Mouse (Mus musculus): ENCODE data around the gene Acot4. TPM values are rescaled to one million over a fixed set of nuclear protein-coding genes. Genes with fewer than 3 reads are reported as not detected.

The Acot4 gene
- polyA plus RNA-seq, 1 experiment from 2014 or later: 0.33 TPM

- no peaks in the 10 kb centered on the region for H3K4me1 ChIP-seq (ENCODE audit: control insufficient read depth, insufficient read depth, low read length)
- H3K27ac ChIP-seq (ENCODE audit: low read length): no peak overlapping the region
- WGBS: 3% methylated on average over 38 of the region's 46 CpGs
- H3K4me2 ChIP-seq (replicated peaks; ENCODE audit: low read depth, low read length): peak overlapping the region; percentile 72
- no peaks in the 10 kb centered on the region for H3K36me3 ChIP-seq (ENCODE audit: control insufficient read depth, insufficient read depth, low read length)
- no peaks in the 10 kb centered on the region for H3K9me3 ChIP-seq (ENCODE audit: control insufficient read depth, low read depth, low read length)
- no peak overlapping the region for H3K9ac ChIP-seq (replicated peaks; ENCODE audit: low read depth, low read length)
- peak overlapping the region; percentile 33 for H3K4me3 ChIP-seq (ENCODE audit: low read depth, low read length)
- no peak for ATAC-seq (ENCODE audit: insufficient number of reproducible peaks, insufficient read depth, low FRiP score, low read depth)
- H3K27me3 ChIP-seq (ENCODE audit: control insufficient read depth, insufficient read depth, low read length): no peaks in the 10 kb centered on the region
Observed at GRCm38 (mm10) chr12:84053679-84054391, 15.7 kb downstream of the Acot4 start.

GRCm38 (mm10) chr12:84060946-84061345, 22.8 kb downstream of the Acot4 start:
- no peak for ATAC-seq (ENCODE audit: insufficient number of reproducible peaks, insufficient read depth, low FRiP score, low read depth)
- H3K9me3 ChIP-seq (ENCODE audit: control insufficient read depth, low read depth, low read length): no peaks in the 10 kb centered on the region
- H3K4me2 ChIP-seq (replicated peaks; ENCODE audit: low read depth, low read length): no peak overlapping the region
- no peaks in the 10 kb centered on the region for H3K36me3 ChIP-seq (ENCODE audit: control insufficient read depth, insufficient read depth, low read length)
- no peak overlapping the region for H3K9ac ChIP-seq (replicated peaks; ENCODE audit: low read depth, low read length)
- no peak overlapping the region for H3K27ac ChIP-seq (ENCODE audit: low read length)
- H3K4me1 ChIP-seq (ENCODE audit: control insufficient read depth, insufficient read depth, low read length): no peaks in the 10 kb centered on the region
- no peaks in the 10 kb centered on the region for H3K27me3 ChIP-seq (ENCODE audit: control insufficient read depth, insufficient read depth, low read length)
- H3K4me3 ChIP-seq (ENCODE audit: low read depth, low read length): no peak overlapping the region
- 21% methylated on average over 2 of the region's 2 CpGs for WGBS

DNA sequence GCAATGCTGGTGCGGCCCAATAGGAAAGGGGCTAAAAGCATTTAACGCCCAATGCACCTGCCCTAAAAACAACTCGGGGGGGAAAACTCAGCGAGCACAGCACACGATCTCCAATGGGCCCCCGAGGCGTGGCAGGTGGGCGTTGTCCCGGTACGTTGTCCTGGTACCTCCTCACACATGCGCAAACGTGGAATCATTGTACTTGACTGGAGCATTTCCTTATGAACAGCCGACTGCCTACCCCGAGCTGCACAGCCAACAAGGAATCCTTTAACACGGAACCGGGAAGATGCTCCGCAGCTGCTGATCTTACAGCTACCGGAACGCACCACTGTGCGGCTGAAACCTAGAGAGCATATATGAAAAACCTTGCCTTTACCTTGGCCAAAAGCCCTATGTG, 24.2 kb downstream of the Acot4 start:
- ATAC-seq (ENCODE audit: insufficient number of reproducible peaks, insufficient read depth, low FRiP score, low read depth): no peak
- Histone ChIP-seq H3K9me3 (ENCODE audit: control insufficient read depth, low read depth, low read length) (no peaks in the 10 kb centered on the region), H3K9ac (replicated peaks; ENCODE audit: low read depth, low read length) (no peak overlapping the region), H3K4me3 (ENCODE audit: low read depth, low read length) (no peak overlapping the region), H3K36me3 (ENCODE audit: control insufficient read depth, insufficient read depth, low read length) (no peaks in the 10 kb centered on the region), H3K4me2 (replicated peaks; ENCODE audit: low read depth, low read length) (no peak overlapping the region), H3K27ac (ENCODE audit: low read length) (no peak overlapping the region), H3K27me3 (ENCODE audit: control insufficient read depth, insufficient read depth, low read length) (no peaks in the 10 kb centered on the region), H3K4me1 (ENCODE audit: control insufficient read depth, insufficient read depth, low read length) (no peaks in the 10 kb centered on the region)
- WGBS: 90% methylated on average over 20 of the region's 20 CpGs

GRCm38 (mm10) chr12:84063228-84063627, 25.0 kb downstream of the Acot4 start:
- Histone ChIP-seq H3K4me2 (replicated peaks; ENCODE audit: low read depth, low read length) (no peak overlapping the region), H3K9me3 (ENCODE audit: control insufficient read depth, low read depth, low read length) (no peaks in the 10 kb centered on the region), H3K9ac (replicated peaks; ENCODE audit: low read depth, low read length) (no peak overlapping the region), H3K27ac (ENCODE audit: low read length) (no peak overlapping the region), H3K4me3 (ENCODE audit: low read depth, low read length) (no peak overlapping the region), H3K4me1 (ENCODE audit: control insufficient read depth, insufficient read depth, low read length) (no peaks in the 10 kb centered on the region), H3K27me3 (ENCODE audit: control insufficient read depth, insufficient read depth, low read length) (peaks cover 4% of the 10 kb centered on the region; the same call in 1 of the 2 replicates), H3K36me3 (ENCODE audit: control insufficient read depth, insufficient read depth, low read length) (no peaks in the 10 kb centered on the region)
- WGBS: 69% methylated on average over 5 of the region's 5 CpGs
- no peak for ATAC-seq (ENCODE audit: insufficient number of reproducible peaks, insufficient read depth, low FRiP score, low read depth)

GRCm38 (mm10) chr12:84063833-84064232, 25.7 kb downstream of the Acot4 start:
- Histone ChIP-seq H3K4me1 (ENCODE audit: control insufficient read depth, insufficient read depth, low read length) (no peaks in the 10 kb centered on the region), H3K36me3 (ENCODE audit: control insufficient read depth, insufficient read depth, low read length) (no peaks in the 10 kb centered on the region), H3K4me3 (ENCODE audit: low read depth, low read length) (no peak overlapping the region), H3K9me3 (ENCODE audit: control insufficient read depth, low read depth, low read length) (no peaks in the 10 kb centered on the region), H3K4me2 (replicated peaks; ENCODE audit: low read depth, low read length) (no peak overlapping the region), H3K9ac (replicated peaks; ENCODE audit: low read depth, low read length) (no peak overlapping the region), H3K27me3 (ENCODE audit: control insufficient read depth, insufficient read depth, low read length) (peaks cover 9% of the 10 kb centered on the region), H3K27ac (ENCODE audit: low read length) (no peak overlapping the region)
- WGBS: 52% methylated on average over 2 of the region's 2 CpGs
- ATAC-seq (ENCODE audit: insufficient number of reproducible peaks, insufficient read depth, low FRiP score, low read depth): no peak

DNA sequence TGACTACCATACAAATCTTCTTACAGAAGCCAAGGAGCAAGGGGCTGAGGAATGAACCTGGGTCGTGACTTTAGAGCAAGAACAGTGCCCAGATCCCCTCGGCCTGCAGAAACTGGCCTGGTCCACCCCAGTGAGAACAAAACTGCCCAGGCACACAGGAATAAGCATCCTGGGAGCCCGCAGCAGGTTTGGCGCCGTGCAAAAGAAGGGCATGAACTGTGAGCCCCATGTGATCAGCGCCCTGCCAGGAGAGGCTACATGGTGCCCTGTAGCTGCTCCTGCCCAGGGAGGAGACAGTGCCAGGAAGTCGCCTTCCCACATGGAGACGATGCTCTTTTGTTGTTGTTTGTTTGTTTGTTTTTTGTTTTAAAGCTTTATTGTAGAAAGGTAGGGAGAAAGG, 26.4 kb downstream of the Acot4 start:
- Histone ChIP-seq H3K36me3 (ENCODE audit: control insufficient read depth, insufficient read depth, low read length) (no peaks in the 10 kb centered on the region), H3K4me1 (ENCODE audit: control insufficient read depth, insufficient read depth, low read length) (no peaks in the 10 kb centered on the region), H3K9me3 (ENCODE audit: control insufficient read depth, low read depth, low read length) (no peaks in the 10 kb centered on the region), H3K27me3 (ENCODE audit: control insufficient read depth, insufficient read depth, low read length) (peaks cover 15% of the 10 kb centered on the region), H3K27ac (ENCODE audit: low read length) (no peak overlapping the region), H3K4me3 (ENCODE audit: low read depth, low read length) (no peak overlapping the region), H3K9ac (replicated peaks; ENCODE audit: low read depth, low read length) (no peak overlapping the region), H3K4me2 (replicated peaks; ENCODE audit: low read depth, low read length) (no peak overlapping the region)
- 72% methylated on average over 8 of the region's 8 CpGs for WGBS
- ATAC-seq (ENCODE audit: insufficient number of reproducible peaks, insufficient read depth, low FRiP score, low read depth): no peak

DNA sequence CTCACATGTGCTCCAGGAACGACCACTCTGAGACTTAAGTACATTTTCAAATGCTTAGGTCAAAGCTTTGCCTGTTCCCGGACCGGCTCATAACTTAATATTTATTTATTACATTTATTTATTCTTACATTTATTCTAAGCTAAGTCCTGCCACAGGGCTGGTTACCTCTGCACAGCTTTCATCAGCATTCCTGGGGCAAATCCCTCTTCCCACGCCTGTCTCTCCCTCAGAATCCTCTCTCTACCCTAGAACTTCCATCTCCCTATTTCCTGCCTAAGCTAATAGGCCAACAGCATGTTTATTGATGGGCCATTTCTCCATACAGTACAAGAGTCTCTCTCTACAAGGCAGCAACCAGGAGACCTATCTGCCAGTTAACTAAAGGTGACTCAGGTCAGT, 29.6 kb downstream of the Acot4 start:
- Histone ChIP-seq H3K4me1 (ENCODE audit: control insufficient read depth, insufficient read depth, low read length) (no peaks in the 10 kb centered on the region), H3K4me3 (ENCODE audit: low read depth, low read length) (no peak overlapping the region), H3K36me3 (ENCODE audit: control insufficient read depth, insufficient read depth, low read length) (no peaks in the 10 kb centered on the region), H3K4me2 (replicated peaks; ENCODE audit: low read depth, low read length) (no peak overlapping the region), H3K9me3 (ENCODE audit: control insufficient read depth, low read depth, low read length) (no peaks in the 10 kb centered on the region), H3K9ac (replicated peaks; ENCODE audit: low read depth, low read length) (no peak overlapping the region), H3K27me3 (ENCODE audit: control insufficient read depth, insufficient read depth, low read length) (peaks cover 15% of the 10 kb centered on the region), H3K27ac (ENCODE audit: low read length) (no peak overlapping the region)
- no peak for ATAC-seq (ENCODE audit: insufficient number of reproducible peaks, insufficient read depth, low FRiP score, low read depth)
- WGBS: 77% methylated on average over 4 of the region's 4 CpGs

- no peaks in the 10 kb centered on the region for H3K9me3 ChIP-seq (ENCODE audit: control insufficient read depth, low read depth, low read length)
- peaks cover 15% of the 10 kb centered on the region for H3K27me3 ChIP-seq (ENCODE audit: control insufficient read depth, insufficient read depth, low read length)
- H3K4me3 ChIP-seq (ENCODE audit: low read depth, low read length): no peak overlapping the region
- no peak overlapping the region for H3K9ac ChIP-seq (replicated peaks; ENCODE audit: low read depth, low read length)
- no peak overlapping the region for H3K4me2 ChIP-seq (replicated peaks; ENCODE audit: low read depth, low read length)
- H3K4me1 ChIP-seq (ENCODE audit: control insufficient read depth, insufficient read depth, low read length): no peaks in the 10 kb centered on the region
- ATAC-seq (ENCODE audit: insufficient number of reproducible peaks, insufficient read depth, low FRiP score, low read depth): no peak
- WGBS: 68% methylated on average over 8 of the region's 8 CpGs
- no peaks in the 10 kb centered on the region for H3K36me3 ChIP-seq (ENCODE audit: control insufficient read depth, insufficient read depth, low read length)
- H3K27ac ChIP-seq (ENCODE audit: low read length): no peak overlapping the region
Observed at GRCm38 (mm10) chr12:84068296-84068695, 30.1 kb downstream of the Acot4 start.

- no peak for ATAC-seq (ENCODE audit: insufficient number of reproducible peaks, insufficient read depth, low FRiP score, low read depth)
- Histone ChIP-seq H3K9ac (replicated peaks; ENCODE audit: low read depth, low read length) (peak within 1 kb of the TSS; percentile 14; the same call in 1 of the 2 replicates), H3K9me3 (ENCODE audit: control insufficient read depth, low read depth, low read length) (no peaks in the 10 kb centered on the region)
Observed at GRCm38 (mm10) chr12:84068986-84069385, 30.8 kb downstream of the Acot4 start, which contains the start of gene Acot5. TSS of gene Acot5 (plus strand) at chr12:84069325.

More at GRCm38 (mm10) chr12:84068986-84069385, 30.8 kb downstream of the Acot4 start, which contains the start of gene Acot5:
- H3K27me3 ChIP-seq (ENCODE audit: control insufficient read depth, insufficient read depth, low read length): peaks cover 15% of the 10 kb centered on the region
- H3K36me3 ChIP-seq (ENCODE audit: control insufficient read depth, insufficient read depth, low read length): no peaks in the 10 kb centered on the region
- H3K4me3 ChIP-seq (ENCODE audit: low read depth, low read length): peak within 1 kb of the TSS; percentile 32
- H3K4me1 ChIP-seq (ENCODE audit: control insufficient read depth, insufficient read depth, low read length): no peaks in the 10 kb centered on the region
- 48% methylated on average over 9 of the region's 9 CpGs for WGBS
- peak within 1 kb of the TSS; percentile 53 for H3K4me2 ChIP-seq (replicated peaks; ENCODE audit: low read depth, low read length)
- no peak within 1 kb of the TSS for H3K27ac ChIP-seq (ENCODE audit: low read length)
